Mouse (Mus musculus) G1E-ER4 (cell line): ENCODE data around the gene Patl2. TPM values are rescaled to one million over a fixed set of nuclear protein-coding genes. Genes with fewer than 3 reads are reported as not detected.

ENCODE experiments used
- GATA1 ChIP-seq: IDR thresholded peaks from one replicate; pipeline ENCODE4 v1.8.0; 2012; ENCODE audit warnings: low read length, inconsistent platforms
- polyA plus RNA-seq: library from polyadenylated mRNA; stranded (reverse); fragments of >175 nt; gene quantifications from 2 replicates; pipeline ENCODE4 v1.2.3, GENCODE M21; 2012

Gene Patl2
- polyA plus RNA-seq, result 0.10 and 0.19 TPM in 2 replicates

DNA sequence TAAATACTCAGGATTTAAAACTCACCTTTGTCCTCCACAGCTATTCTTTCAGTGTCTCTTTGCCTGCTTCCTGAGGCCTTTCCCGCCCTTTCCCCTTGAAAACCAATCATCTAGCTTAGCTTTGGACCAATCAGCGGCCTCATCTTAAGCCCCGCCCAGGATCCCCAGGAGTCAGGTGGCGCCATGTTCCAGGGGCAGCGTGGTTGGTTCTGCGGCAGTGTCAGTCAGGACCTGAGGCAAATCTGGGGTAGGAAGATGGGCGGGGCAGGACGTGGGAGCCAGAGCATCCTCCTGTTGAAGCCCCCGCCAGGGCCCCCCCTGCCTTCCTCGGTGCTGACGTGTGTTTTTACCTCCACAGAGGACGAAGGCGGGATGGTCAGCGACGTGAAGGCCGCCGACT lies at the start of gene Patl2, which contains the start of gene Terb2:
Patl2 (minus strand) TSS at position 84 of the 400 bp plus-strand sequence.
Terb2 (plus strand) TSS at position 167 of the 400 bp plus-strand sequence.
- no peak for TF ChIP-seq GATA1

- peak; percentile 4 for TF ChIP-seq GATA1
Observed at GRCm38 (mm10) chr2:122235425-122235824, 49.4 kb upstream of the Patl2 start.

DNA sequence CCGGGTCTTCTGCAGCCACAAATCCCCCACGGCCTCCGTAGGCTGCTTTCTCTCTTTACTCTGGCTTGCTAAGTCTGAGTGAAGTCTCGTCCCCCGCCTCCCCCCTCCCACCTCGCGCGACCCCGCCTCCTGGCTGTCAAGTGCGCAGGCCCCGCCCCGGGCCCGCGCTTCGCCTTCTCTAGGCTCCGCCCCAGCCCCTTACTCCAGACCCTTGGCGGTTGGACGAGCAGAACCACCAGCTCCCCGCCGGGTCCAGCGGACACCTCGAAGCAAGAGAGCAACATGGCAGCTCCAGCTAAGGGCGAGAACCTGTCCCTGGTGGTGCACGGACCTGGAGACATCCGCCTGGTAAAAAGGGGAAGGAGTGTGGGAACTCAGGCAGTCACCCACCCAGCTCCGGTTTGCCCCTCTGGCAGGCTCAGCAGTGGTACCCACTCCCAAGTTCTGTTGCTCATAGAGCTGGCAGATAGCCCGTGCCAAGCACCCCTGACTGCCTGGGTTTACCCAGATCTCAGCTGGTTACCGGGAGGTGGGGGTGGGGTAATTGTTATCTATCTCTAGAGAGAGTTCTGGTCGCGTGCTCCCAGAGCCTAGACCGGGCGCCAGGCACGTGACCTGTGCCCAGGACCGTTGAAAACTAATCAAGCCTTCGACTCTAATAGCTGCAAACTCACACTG lies 48.8 kb upstream of the Patl2 start, which contains the start of gene Sord:
Sord (plus strand) TSS at position 139 of the 678 bp plus-strand sequence.
- no peak for TF ChIP-seq GATA1

DNA sequence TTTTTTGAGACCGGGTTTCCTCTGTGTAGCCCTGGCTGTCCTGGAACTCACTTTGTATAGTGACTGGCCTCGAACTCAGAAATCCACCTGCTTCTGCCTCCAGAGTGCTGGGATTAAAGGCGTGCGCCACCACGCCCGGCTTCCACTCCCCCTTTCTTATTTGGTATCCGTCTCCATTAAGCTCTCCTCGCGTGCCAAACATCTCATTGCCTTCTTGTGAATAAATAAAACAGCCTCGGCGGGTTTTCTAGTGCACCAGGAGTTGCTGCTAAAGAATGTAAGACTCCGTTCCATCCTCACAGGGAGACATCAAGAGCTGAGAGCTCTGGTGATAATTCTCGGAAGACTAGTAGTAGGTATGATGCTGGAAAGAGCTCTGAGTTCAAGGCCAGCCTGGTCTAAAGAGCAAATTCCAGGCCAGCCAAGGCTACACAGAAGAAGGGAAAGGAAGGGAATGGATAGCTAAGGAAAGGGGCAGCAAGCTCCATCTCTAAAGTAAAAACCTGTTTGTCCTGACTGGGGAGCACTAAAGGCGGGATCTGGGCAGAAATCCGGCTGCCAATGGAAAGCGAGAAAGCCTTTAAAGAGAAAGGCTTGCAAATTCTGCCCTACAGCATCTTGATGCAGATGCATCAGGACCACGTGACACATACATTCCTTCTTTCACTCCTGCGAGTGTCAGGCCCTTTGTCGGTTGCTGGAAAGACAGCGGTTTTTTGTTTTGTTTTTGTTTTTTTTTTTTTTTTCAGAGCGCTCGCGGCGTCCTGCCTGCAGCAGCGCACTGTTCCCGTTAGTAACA lies 48.0 kb upstream of the Patl2 start:
- no peak for TF ChIP-seq GATA1

DNA sequence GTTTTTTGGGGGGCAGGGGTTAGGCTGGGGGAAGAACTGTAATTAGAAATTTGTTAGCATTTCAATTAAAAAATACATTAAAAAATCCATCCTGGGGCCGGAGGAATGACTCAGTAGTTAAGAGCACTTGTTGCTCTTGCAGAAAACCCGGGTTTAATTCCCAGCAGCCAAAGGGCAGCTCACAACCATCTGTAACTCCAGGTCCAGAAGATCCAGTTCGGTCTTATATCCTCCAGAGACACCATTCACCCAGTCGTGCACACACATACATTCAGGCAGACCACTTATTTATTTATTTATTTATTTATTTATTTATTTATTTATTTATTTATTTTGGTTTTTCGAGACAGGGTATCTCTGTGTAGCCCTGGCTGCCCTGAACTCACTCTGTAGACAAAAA lies 47.4 kb upstream of the Patl2 start:
- no peak for TF ChIP-seq GATA1

GRCm38 (mm10) chr2:122231616-122232015 lies 45.6 kb upstream of the Patl2 start:
- TF ChIP-seq GATA1, result no peak

DNA sequence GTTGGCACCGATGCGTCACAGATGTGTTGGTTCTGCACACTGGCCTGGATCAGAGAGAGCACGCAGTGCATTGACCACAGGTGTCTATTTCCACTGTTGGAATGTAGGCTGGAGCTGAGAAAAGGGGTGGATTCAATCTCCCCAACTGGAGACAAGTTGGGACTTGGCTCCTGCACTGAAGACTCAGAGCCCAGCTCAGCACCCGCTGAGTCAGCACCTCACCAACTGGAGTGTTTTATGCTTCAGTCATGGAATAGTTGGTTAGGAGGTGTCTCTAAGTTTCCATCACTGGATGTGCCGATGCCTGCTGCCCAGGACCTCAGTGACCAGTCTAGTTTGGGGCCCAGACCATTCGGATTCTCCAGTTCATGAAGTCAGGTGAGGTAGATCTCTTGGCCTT lies 44.4 kb upstream of the Patl2 start:
- no peak for TF ChIP-seq GATA1

DNA sequence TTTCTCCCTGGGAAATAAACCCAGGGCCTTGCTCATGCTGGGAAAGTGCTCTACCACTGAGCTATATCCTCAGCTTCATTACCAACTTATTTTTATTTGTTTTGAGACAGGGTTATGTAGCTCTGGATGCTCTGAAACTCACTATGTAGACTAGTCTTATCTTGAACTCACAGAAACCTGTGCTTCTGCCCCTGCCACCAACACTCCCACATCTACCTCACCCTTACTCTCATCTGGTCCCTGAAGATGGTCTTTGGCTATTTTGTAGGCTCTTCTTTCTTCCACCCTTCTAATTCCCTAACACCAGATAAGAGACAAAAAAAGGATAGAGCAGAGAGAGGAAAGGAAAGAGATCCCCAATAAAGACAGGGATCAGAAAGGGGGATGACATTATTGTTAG lies 37.7 kb upstream of the Patl2 start:
- no peak for TF ChIP-seq GATA1

GRCm38 (mm10) chr2:122222272-122222671 lies 36.3 kb upstream of the Patl2 start:
- TF ChIP-seq GATA1, result peak; percentile 37

DNA sequence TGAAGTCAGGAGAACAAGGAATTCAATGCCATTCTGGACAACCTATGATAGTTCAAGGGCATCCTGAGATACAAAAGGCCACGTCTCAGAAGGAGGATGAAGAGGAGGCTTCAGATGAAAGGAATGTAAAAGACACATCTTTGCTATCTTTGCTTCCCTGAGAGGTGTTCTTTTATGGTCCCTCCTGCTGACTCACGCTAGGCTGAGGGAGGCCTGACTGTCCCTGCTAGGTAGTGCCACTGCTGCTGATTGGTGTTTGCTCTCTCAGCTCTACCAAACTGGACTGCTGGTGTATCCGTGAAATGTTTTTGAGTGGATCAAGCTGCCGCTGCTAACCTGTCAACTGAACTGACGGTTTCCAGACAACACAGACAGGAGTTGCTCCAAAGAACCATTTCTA lies 35.8 kb upstream of the Patl2 start:
- no peak for TF ChIP-seq GATA1

GRCm38 (mm10) chr2:122221378-122221777 lies 35.4 kb upstream of the Patl2 start:
- TF ChIP-seq GATA1, result no peak

DNA sequence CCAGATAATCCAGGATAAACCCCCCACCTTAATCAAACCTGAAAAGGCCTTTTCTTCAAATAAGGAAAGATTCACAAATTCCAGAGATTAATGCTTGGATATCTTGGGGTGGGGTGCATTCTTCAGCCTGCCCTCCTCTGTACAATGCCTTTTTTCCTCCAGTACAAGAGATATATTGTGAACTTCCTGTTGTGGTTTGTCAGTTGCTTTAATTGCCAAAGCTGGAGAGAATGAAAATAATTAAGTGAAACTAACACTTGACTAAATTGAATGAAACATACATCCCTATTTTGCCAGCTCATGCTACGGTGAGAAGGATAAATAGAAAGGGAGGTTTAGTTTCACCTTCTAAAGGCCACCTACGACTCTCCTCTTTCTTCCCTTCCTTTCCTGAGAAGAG lies 32.2 kb upstream of the Patl2 start:
- TF ChIP-seq GATA1, result no peak

DNA sequence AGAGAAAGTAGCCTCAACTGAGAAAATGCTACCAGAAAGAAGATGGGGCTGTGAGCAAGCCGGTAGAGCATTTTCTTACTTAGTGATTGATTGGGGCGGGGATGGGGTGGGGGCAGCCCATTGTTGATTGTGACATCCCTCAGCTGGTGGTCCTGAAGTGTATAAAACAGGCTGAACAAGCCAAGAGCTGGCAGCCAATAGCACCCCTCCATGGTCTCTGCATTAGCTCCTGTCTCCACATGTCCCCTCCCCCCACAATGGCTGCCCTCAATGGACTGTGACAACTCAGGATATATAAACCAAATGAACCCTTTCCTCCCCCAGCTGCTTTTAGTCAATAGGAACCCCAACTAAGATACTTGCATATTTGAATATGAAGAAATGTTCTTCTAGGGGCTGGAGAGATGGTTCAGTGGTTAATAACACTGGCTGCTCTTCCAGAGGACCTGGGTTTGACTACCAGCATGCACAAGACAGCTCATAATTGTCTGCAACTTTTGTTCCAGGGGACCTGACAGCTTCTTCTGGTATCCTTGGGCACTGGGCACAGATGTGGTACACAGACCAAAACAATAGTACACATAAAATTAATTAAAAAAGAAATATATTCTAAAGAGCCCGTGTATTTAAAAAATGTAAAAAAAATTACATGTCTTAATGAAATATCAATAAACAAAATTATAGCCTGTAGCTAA lies 24.7 kb upstream of the Patl2 start:
- TF ChIP-seq GATA1, result no peak

DNA sequence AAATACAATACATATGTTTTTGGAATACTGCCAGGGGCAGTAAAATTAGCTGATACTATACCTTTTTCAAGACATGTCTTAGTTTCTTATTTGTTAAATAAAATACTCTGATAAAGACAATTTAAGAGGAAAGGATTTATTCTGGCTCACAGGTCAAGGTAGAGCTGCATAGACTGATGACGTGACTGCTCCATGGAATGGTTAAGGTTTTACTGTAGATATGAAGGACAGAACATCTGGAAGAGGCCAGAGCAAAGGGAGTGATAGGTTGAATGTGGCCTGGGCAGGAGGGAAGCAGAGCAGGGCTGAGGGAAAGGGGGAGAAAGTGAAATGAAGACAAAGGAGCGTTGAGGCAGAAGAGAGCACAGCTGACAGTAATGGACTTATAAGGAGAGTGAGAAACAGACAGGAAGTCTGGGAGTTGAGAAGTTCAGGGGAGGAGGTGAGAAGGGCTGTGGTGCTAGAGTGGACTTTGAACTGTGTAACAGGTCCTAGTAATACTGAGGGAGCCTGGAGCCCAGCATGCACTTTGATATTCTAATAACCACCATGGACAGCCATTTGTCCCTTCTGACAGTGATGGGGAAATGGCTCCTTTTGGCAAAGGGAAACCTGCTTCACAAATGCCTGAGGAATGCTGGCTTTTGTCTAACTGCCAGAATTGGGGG lies 20.6 kb upstream of the Patl2 start:
- TF ChIP-seq GATA1, result no peak

GRCm38 (mm10) chr2:122201501-122201900 lies 15.5 kb upstream of the Patl2 start:
- TF ChIP-seq GATA1, result no peak
